Mouse (Mus musculus) left cerebral cortex, postnatal 25 days (tissue): ENCODE results near the gene Vps25. TPM values are rescaled to one million over a fixed set of nuclear protein-coding genes. Genes with fewer than 3 reads are reported as not detected.
A peak's percentile ranks its signal among the peaks of the same experiment; 100 is the strongest.

Experiments used
- DNase-seq, 2 experiments: peaks; one replicate each; pipeline ENCODE4 v3.0.0; 2022; ENCODE audit warnings: low spot score in 2 of 2, mixed read lengths in 1 of 2
- intact Hi-C: fragments of 180-260 bp; cut with DNase I; formaldehyde crosslinking; loops from one replicate; pipeline ENCODE4 v1.15.1; 2025
- total RNA-seq, 2 experiments: library from RNA; stranded (reverse); gene quantifications; 2 replicates each; pipeline ENCODE4 v1.2.3; 2021

The Vps25 gene
- total RNA-seq, 2 experiments from 2014 or later, result 62.4 to 65.7 TPM

DNA sequence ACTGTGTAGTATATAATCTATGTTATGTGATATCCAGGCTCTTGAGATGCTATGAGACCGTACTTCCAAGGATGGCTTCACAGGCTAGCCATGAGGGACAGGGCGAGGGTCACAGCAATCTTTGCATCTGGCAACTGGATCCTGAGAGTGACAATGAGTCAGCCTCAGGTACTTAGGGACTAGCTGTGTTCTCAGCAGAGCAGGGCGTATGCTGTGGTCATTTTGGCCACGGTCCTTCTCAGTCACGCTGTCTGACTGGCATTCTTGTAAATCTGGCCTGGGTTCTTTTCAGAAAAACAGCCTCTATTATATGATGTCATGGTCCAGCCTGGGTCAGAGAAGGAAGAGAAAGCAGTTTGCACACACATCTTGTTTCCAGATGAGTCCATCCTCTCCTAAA lies 16.7 kb upstream of the Vps25 start:
- intact Hi-C loops, result no loop called here
- no peak for DNase-seq

GRCm38 (mm10) chr11:101238071-101238647 lies 15.3 kb upstream of the Vps25 start:
- intact Hi-C loops, result no loop called here
- DNase-seq, result peak in 1 of 2 experiments; percentile 78

DNA sequence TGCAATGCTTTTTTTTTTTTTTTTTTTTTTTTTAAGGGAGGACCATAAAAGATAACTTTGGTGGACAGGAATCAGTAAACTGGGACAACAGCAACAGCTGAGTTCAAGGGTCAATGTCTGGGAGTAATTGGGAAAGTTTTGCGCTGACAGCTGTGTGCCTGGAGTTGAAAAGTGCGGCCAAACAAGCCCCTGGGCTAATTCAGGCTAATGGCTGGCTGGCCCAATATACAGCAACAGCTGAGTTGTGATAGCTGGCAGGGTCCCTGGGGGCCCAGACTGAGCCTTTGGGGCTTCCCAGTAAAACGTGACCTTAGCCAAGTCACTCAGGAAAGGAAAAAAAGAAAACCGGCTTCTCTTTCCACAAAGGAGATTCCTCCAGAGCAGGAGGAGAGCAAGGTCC lies 8.4 kb upstream of the Vps25 start:
- intact Hi-C loops, result no loop called here
- DNase-seq, result no peak

GRCm38 (mm10) chr11:101245855-101246701 lies 7.4 kb upstream of the Vps25 start, which contains the start of gene Ramp2:
TSS of gene Ramp2 (plus strand) at chr11:101246028.
- peak in 1 of 2 experiments; percentile 36 for DNase-seq
- intact Hi-C loops, result loop anchor here (2.0 kb wide), 1 partner anchor 15 kb away; no protein-coding TSS in a partner anchor

DNA sequence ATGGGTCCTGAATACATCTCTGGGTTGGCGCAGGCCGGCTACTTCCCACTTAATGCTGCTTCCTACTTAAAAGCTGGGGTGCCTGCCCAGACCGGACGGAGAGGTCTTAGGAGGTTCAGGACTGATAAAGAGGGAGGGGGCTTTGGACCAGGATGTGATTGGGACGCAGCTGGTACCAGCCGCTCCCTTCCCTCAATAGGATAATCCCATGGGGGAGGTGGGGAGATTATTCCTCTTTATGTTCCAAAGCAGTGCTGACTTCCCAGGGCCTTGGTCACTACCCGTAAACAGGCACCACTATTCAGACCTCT lies 6.8 kb upstream of the Vps25 start:
- no peak for DNase-seq
- intact Hi-C loops, result loop anchor here (2.0 kb wide), 1 partner anchor 16 kb away; no protein-coding TSS in a partner anchor

DNA sequence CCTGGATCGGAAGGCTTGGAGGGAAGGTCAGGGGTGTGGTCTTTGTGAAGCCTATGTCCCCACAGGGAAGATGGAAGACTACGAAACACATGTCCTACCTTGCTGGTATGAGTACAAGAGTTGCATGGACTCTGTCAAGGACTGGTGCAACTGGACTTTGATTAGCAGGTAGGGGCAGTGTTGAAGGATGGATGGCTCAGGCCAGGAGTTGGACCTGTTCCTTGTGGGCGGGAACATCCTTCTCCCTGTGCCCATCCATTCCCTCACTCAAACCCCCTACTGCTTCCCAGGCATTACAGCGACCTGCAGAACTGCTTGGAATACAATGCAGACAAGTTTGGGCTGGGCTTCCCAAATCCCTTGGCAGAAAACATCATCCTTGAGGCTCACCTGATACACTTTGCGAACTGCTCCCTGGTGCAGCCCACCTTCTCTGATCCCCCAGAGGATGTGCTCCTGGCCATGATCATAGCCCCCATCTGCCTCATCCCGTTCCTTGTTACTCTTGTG lies 5.9 kb upstream of the Vps25 start:
- DNase-seq, result no peak

GRCm38 (mm10) chr11:101248258-101248994 lies 5.1 kb upstream of the Vps25 start:
- intact Hi-C loops, result no loop called here
- peak; percentile 66 to 69 for DNase-seq

More for the DNA sequence above, 5.9 kb upstream of the Vps25 start:
- intact Hi-C loops, result loop anchor here (2.0 kb wide), 1 partner anchor 17 kb away; no protein-coding TSS in a partner anchor

- no peak for DNase-seq
- intact Hi-C loops, result no loop called here
Measured at GRCm38 (mm10) chr11:101251031-101251430, 2.5 kb upstream of the Vps25 start.

- DNase-seq, result no peak
- intact Hi-C loops, result no loop called here
Measured at GRCm38 (mm10) chr11:101252941-101253340, 566 bp upstream of the Vps25 start.

DNA sequence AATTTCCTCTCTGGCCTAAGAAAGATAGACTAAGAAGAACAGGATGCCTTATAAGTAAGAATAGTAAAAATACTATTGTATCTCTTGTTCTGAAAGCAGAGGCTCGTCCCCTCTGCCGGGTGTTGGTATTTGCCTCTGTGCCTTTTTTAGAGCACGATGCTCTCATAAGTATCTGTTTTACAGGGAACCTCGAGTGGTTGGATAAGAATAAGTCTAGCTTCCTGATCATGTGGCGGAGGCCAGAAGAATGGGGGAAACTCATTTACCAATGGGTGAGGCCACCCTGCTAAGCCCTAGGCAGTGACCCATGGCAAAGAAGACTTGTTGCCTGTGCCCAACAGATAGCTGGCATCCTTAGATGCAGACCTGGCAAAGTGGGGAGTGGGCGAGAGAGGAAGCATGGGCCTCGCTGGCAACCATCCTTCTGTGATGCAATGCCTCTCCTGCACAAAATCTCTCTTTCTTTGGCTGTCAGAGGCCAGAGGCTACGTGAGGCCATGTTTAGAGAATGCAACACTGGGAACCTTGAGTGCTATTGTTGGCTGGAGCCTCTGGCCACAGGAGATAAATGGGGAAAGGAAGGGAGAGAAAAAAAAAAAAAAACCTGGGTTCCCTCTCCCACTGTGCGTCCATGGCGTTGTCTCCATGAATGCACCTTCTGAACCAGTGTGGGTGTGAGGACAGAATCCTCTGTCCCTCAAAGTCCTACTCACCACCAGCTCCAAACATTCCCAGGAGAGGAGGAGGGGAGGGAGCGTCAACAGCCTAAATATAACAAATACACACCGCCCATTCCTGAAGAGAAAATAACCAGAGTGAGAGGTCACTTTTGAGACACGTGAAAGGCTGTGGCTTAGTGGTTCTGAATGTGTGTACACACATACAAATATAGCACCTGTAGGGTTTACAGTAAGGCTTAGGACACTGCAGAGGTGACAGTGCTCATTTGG lies 2.6 kb downstream of the Vps25 start:
- DNase-seq, result no peak
- intact Hi-C loops, result no loop called here

GRCm38 (mm10) chr11:101259261-101259712 lies 5.8 kb downstream of the Vps25 start:
- intact Hi-C loops, result loop anchor here (2.0 kb wide), 1 partner anchor 20 kb away; the partner anchor contains the start of genes Cntd1 and Coa3
- DNase-seq, result peak; percentile 57 to 93

DNA sequence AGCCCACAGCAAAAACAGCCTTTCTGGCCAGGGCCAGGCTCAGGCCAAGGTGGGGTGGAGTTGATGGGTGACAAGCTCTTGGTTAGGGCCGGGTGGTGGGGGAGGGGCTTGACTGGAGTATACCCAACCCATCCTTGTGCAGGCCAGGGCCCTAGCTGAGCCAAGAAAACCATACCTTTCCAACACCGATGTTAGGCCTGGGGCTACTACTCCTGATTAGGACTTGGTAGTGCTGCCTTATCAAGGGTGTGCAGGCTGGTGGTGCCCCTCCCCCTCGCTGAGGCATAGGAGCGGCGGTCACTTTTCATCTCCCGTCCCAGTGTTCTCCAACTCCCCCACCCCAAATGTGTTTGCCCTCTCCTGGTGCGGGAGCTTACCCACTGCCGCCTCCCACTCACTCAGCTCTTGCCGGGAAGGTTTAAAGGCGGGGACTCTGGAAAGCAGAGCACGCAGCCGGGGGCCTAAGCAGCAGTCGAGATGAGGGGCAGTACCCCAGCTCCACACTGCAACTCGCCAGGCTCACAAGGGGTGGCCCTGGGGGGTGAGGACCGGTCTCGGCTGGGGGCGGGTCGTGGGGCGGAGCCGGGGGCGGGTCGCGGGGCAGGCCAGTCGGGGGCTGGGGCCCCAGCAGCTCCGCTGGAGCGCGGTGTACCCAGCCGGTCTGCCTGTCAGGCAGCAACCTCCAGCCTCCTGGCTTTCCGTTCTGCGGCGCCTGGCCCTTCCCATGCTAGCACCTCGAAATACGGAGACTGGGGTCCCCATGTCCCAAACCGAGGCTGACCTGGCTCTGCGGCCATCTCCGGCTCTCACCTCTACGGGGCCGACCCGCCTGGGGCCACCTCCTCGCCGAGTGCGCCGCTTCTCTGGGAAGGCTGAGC lies 6.7 kb downstream of the Vps25 start, which contains the start of gene Wnk4:
Gene Wnk4 (plus strand): TSS at position 620 of the 878 bp plus-strand sequence.
- peak in 1 of 2 experiments; percentile 11 for DNase-seq
- intact Hi-C loops, result loop anchor here (2.0 kb wide), 1 partner anchor 19 kb away; the partner anchor contains the start of genes Cntd1 and Coa3

GRCm38 (mm10) chr11:101260826-101261380 lies 7.4 kb downstream of the Vps25 start:
- intact Hi-C loops, result no loop called here
- DNase-seq, result no peak

DNA sequence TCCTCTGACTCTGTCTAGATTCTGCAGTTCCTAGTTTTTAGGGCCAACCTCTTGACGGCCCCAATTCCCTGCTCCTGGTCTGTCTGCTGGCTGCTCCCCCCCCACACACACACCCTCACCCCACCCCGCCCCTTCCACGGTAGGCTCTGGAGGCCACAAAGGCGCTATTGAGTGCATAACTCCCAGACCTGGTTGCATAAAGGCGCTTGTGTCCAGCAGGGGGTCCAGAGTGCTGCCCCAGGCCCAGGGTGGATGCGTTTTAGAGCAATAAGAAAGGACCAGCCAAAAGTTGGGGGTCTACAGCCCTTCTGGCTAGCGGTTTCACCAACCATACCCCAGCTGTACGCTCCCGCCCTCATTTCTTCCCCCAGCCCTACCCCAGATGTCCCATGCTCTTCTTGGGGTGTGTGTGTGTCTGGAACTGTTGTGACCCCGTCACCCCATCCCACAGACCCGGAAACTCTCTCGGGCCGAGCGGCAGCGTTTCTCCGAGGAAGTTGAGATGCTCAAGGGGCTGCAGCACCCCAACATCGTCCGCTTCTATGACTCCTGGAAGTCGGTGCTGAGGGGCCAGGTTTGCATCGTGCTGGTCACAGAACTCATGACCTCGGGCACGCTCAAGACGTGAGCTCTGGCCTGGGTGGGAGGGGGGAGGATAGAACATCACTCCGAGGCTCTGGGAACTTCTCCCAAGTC lies 8.9 kb downstream of the Vps25 start:
- intact Hi-C loops, result no loop called here
- DNase-seq, result no peak

GRCm38 (mm10) chr11:101263138-101263988 lies 9.9 kb downstream of the Vps25 start:
- no peak for DNase-seq
- intact Hi-C loops, result no loop called here

DNA sequence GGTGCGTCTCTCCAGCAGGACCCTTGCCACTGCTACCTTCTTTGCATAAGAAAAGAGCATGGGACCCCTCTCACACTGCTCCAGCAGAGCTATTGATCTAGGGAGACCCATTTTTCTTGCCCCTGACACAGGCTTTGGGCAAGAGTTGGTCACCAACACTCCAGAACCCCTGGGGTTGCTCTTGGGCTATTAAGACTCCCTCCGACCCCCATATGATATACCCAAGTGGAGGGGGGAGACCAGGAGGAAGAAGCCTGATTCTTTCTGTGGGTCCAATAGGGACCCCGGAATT lies 10.4 kb downstream of the Vps25 start:
- intact Hi-C loops, result no loop called here
- no peak for DNase-seq
